Mouse (Mus musculus): ENCODE data around the gene 1810043G02Rik. TPM values are rescaled to one million over a fixed set of nuclear protein-coding genes. Genes with fewer than 3 reads are reported as not detected.

1810043G02Rik gene
- 2.7 TPM for polyA plus RNA-seq (2014; fragmentation: Illumina TruSeq; extraction: RNeasy Lipid Tissue Mini Kit (QIAGEN cat#74804); ENCODE audit: low read depth, low replicate concordance)

DNA sequence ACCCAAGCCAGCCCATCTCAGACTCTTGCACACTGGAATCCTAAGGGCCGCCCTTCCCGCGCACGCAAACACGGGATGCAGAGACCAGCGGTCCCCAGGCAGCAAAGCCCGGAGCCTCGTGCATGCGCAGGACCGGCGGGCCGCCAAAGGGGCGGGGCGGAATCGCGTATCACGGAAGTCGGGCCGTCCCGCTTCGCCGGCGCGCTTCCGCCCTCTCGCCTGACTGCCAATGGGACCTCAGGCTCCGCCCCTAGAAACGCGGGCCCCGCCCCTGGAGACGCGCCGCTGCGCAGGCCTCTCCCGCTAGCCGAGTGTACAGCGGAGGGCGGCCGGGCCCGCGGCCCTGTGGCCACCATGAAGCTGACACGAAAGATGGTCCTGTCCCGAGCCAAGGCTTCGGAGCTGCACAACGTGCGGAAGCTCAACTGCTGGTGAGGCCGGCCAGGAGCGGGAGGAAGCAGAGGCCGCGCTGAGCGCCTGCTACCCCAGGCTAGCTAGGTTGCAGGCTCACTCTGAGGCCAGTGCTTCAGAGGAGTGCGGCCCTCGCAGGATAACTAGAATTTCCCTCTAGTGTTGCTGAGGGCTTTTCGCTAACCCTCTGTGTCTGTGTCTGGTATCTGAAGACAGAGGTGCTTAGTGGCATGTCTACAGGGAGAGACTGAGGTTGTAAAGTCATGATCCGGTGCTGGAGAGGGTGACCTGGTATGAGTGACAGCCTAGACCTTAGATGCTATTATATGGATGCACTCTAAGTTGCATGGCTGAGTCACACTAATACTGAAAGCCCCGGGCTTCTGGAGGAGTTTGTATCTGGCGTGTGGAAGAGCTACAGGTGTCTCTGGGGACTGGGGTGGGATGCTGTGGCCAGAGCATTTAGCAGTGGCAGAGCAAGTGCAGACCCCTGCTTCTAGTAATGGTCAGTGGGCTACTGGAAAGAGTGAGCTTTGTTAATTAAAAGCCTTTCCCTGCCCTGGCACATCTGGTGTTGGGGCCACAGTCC lies at the start of gene 1810043G02Rik:
TSS of gene 1810043G02Rik (plus strand) at position 174 of the 1,000 bp plus-strand sequence.

GRCm38 (mm10) chr10:77970481-77970880 lies 7.8 kb upstream of the 1810043G02Rik start, which contains the start of gene Trpm2:
TSS of gene Trpm2 (minus strand) at chr10:77970563.

GRCm38 (mm10) chr10:78009945-78010293 lies 31.6 kb downstream of the 1810043G02Rik start, which contains the start of gene Pfkl:
TSS of gene Pfkl (minus strand) at chr10:78010083.

Other genes starting within 250 kb of the 1810043G02Rik start
- not detected for gene Gm18596, start 235.9 kb upstream of the 1810043G02Rik start, polyA plus RNA-seq (2014; fragmentation: Illumina TruSeq; extraction: RNeasy Lipid Tissue Mini Kit (QIAGEN cat#74804); ENCODE audit: low read depth, low replicate concordance)
- not detected for gene Gm9736, start 227.2 kb upstream of the 1810043G02Rik start, polyA plus RNA-seq (2014; fragmentation: Illumina TruSeq; extraction: RNeasy Lipid Tissue Mini Kit (QIAGEN cat#74804); ENCODE audit: low read depth, low replicate concordance)
- gene Gm3233, start 218.8 kb upstream of the 1810043G02Rik start, polyA plus RNA-seq (2014; fragmentation: Illumina TruSeq; extraction: RNeasy Lipid Tissue Mini Kit (QIAGEN cat#74804); ENCODE audit: low read depth, low replicate concordance): not detected
- not detected for gene Gm3238, start 207.2 kb upstream of the 1810043G02Rik start, polyA plus RNA-seq (2014; fragmentation: Illumina TruSeq; extraction: RNeasy Lipid Tissue Mini Kit (QIAGEN cat#74804); ENCODE audit: low read depth, low replicate concordance)
- gene Gm7138, start 201.6 kb upstream of the 1810043G02Rik start, polyA plus RNA-seq (2014; fragmentation: Illumina TruSeq; extraction: RNeasy Lipid Tissue Mini Kit (QIAGEN cat#74804); ENCODE audit: low read depth, low replicate concordance): not detected
- gene Gm3250, start 196.0 kb upstream of the 1810043G02Rik start, polyA plus RNA-seq (2014; fragmentation: Illumina TruSeq; extraction: RNeasy Lipid Tissue Mini Kit (QIAGEN cat#74804); ENCODE audit: low read depth, low replicate concordance): not detected
- gene Gm7137, start 190.3 kb upstream of the 1810043G02Rik start, polyA plus RNA-seq (2014; fragmentation: Illumina TruSeq; extraction: RNeasy Lipid Tissue Mini Kit (QIAGEN cat#74804); ENCODE audit: low read depth, low replicate concordance): not detected
- not detected for gene Gm9639, start 183.4 kb upstream of the 1810043G02Rik start, polyA plus RNA-seq (2014; fragmentation: Illumina TruSeq; extraction: RNeasy Lipid Tissue Mini Kit (QIAGEN cat#74804); ENCODE audit: low read depth, low replicate concordance)
- gene Gm19668, start 179.4 kb upstream of the 1810043G02Rik start, polyA plus RNA-seq (2014; fragmentation: Illumina TruSeq; extraction: RNeasy Lipid Tissue Mini Kit (QIAGEN cat#74804); ENCODE audit: low read depth, low replicate concordance): not detected
- not detected for gene Gm9507, start 166.7 kb upstream of the 1810043G02Rik start, polyA plus RNA-seq (2014; fragmentation: Illumina TruSeq; extraction: RNeasy Lipid Tissue Mini Kit (QIAGEN cat#74804); ENCODE audit: low read depth, low replicate concordance)
- not detected for gene Gm2696, start 163.8 kb upstream of the 1810043G02Rik start, polyA plus RNA-seq (2014; fragmentation: Illumina TruSeq; extraction: RNeasy Lipid Tissue Mini Kit (QIAGEN cat#74804); ENCODE audit: low read depth, low replicate concordance)
- gene Krtap10-4, start 151.4 kb upstream of the 1810043G02Rik start, polyA plus RNA-seq (2014; fragmentation: Illumina TruSeq; extraction: RNeasy Lipid Tissue Mini Kit (QIAGEN cat#74804); ENCODE audit: low read depth, low replicate concordance): not detected
- not detected for gene Krtap10-10, start 142.6 kb upstream of the 1810043G02Rik start, polyA plus RNA-seq (2014; fragmentation: Illumina TruSeq; extraction: RNeasy Lipid Tissue Mini Kit (QIAGEN cat#74804); ENCODE audit: low read depth, low replicate concordance)
- gene Gm36176, start 131.7 kb upstream of the 1810043G02Rik start, polyA plus RNA-seq (2014; fragmentation: Illumina TruSeq; extraction: RNeasy Lipid Tissue Mini Kit (QIAGEN cat#74804); ENCODE audit: low read depth, low replicate concordance): not detected
- gene Gm10318, start 125.7 kb upstream of the 1810043G02Rik start, polyA plus RNA-seq (2014; fragmentation: Illumina TruSeq; extraction: RNeasy Lipid Tissue Mini Kit (QIAGEN cat#74804); ENCODE audit: low read depth, low replicate concordance): not detected
- gene Gm3285, start 116.5 kb upstream of the 1810043G02Rik start, polyA plus RNA-seq (2014; fragmentation: Illumina TruSeq; extraction: RNeasy Lipid Tissue Mini Kit (QIAGEN cat#74804); ENCODE audit: low read depth, low replicate concordance): not detected
- gene Lrrc3, start 76.0 kb upstream of the 1810043G02Rik start, polyA plus RNA-seq (2014; fragmentation: Illumina TruSeq; extraction: RNeasy Lipid Tissue Mini Kit (QIAGEN cat#74804); ENCODE audit: low read depth, low replicate concordance): 2.5 TPM
- gene Trpm2, start 8.0 kb upstream of the 1810043G02Rik start, polyA plus RNA-seq (2014; fragmentation: Illumina TruSeq; extraction: RNeasy Lipid Tissue Mini Kit (QIAGEN cat#74804); ENCODE audit: low read depth, low replicate concordance): not detected
- 1.4 TPM for gene Pfkl, start 31.6 kb downstream of the 1810043G02Rik start, polyA plus RNA-seq (2014; fragmentation: Illumina TruSeq; extraction: RNeasy Lipid Tissue Mini Kit (QIAGEN cat#74804); ENCODE audit: low read depth, low replicate concordance)
- gene Dnmt3l, start 63.4 kb downstream of the 1810043G02Rik start, polyA plus RNA-seq (2014; fragmentation: Illumina TruSeq; extraction: RNeasy Lipid Tissue Mini Kit (QIAGEN cat#74804); ENCODE audit: low read depth, low replicate concordance): not detected
- gene Aire, start 65.1 kb downstream of the 1810043G02Rik start, polyA plus RNA-seq (2014; fragmentation: Illumina TruSeq; extraction: RNeasy Lipid Tissue Mini Kit (QIAGEN cat#74804); ENCODE audit: low read depth, low replicate concordance): not detected
- 4.0 TPM for gene Icosl, start 90.8 kb downstream of the 1810043G02Rik start, polyA plus RNA-seq (2014; fragmentation: Illumina TruSeq; extraction: RNeasy Lipid Tissue Mini Kit (QIAGEN cat#74804); ENCODE audit: low read depth, low replicate concordance)
- 63.5 TPM for gene D10Jhu81e, start 191.3 kb downstream of the 1810043G02Rik start, polyA plus RNA-seq (2014; fragmentation: Illumina TruSeq; extraction: RNeasy Lipid Tissue Mini Kit (QIAGEN cat#74804); ENCODE audit: low read depth, low replicate concordance)
- gene Pwp2, start 206.6 kb downstream of the 1810043G02Rik start, polyA plus RNA-seq (2014; fragmentation: Illumina TruSeq; extraction: RNeasy Lipid Tissue Mini Kit (QIAGEN cat#74804); ENCODE audit: low read depth, low replicate concordance): 2.1 TPM

Measured in kidney, adult 10 weeks (tissue).